Comparison of ENCODE assay signal across 8 mouse cellular contexts in the genomic region with DNA sequence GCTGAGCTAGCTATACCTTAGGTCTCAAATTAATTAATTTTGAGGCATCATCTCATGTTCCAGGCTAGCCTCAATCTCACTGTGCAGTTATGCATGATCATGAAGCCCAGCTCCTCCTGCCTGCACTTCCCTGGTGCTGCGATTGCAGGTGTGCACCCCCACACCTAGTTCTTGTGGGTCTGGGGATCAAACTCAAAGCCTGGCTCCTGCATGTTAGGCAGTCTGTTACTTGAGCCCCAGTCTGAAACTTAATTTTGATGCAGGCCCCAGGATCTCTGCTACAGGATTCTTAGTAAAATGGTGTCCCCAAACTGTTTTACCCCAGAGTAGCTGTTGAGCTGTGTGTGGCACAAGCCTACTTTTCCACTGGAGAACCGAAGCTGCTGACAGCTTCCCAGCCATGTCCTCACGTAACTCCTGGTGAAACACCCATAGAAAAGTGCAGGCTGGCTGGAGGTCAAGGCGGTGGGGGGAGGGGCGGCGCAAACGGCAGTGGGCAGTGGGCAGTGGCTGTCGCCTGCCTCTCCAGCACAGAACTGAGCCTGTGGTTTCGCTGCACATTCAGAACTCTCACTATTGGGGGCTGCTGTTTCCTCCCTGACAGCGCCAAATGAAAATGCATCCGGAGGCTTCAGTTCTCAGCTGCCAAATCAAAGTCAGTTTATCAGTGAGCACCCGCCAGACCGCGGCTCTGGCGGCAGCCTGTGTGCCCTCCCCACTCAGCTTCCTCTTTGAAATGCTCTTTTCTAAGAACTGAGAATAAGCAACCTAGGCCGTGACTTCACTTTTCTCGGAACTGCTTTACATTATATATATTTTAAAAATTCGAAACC. TPM values are rescaled to one million over a fixed set of nuclear protein-coding genes. Genes with fewer than 3 reads are reported as not detected.
DNase-seq lines count a peak whose midpoint lies in the region; ATAC-seq lines count a peak whose summit lies in the region.

No protein-coding gene starts in this region.

- peak overlapping the region; percentile 21 for H3K4me3 ChIP-seq in embryonic facial prominence, embryonic 13.5 days
- peak overlapping the region; percentile 29; the same call in 1 of the 2 replicates for H3K4me3 ChIP-seq in hindbrain, embryonic 10.5 days
- peak overlapping the region; percentile 21 for H3K4me3 ChIP-seq in limb, embryonic 15.5 days
- no peak overlapping the region for H3K4me3 ChIP-seq in midbrain, embryonic 15.5 days

- H3K9ac ChIP-seq in embryonic facial prominence, embryonic 13.5 days = peak overlapping the region; percentile 57
- no peak overlapping the region for H3K9ac ChIP-seq in limb, embryonic 15.5 days
- no peak overlapping the region for H3K9ac ChIP-seq in midbrain, embryonic 15.5 days

- ATAC-seq in embryonic facial prominence, embryonic 13.5 days (ENCODE audit: insufficient number of reproducible peaks, insufficient read depth, low FRiP score, low TSS enrichment, low read depth) = no peak
- no peak for ATAC-seq in limb, embryonic 15.5 days (ENCODE audit: insufficient number of reproducible peaks, low FRiP score, low TSS enrichment, low read depth)
- no peak for ATAC-seq in midbrain, embryonic 15.5 days (replicated peaks)

- H3K9me3 ChIP-seq in embryonic facial prominence, embryonic 13.5 days = no peaks in the 10 kb centered on the region
- H3K9me3 ChIP-seq in hindbrain, embryonic 10.5 days = no peaks in the 10 kb centered on the region
- H3K9me3 ChIP-seq in limb, embryonic 15.5 days = no peaks in the 10 kb centered on the region
- H3K9me3 ChIP-seq in midbrain, embryonic 15.5 days = no peaks in the 10 kb centered on the region

- H3K4me2 ChIP-seq in embryonic facial prominence, embryonic 13.5 days = peak overlapping the region; percentile 57
- peak overlapping the region; percentile 44 for H3K4me2 ChIP-seq in limb, embryonic 15.5 days
- H3K4me2 ChIP-seq in midbrain, embryonic 15.5 days = peak overlapping the region; percentile 35

- H3K27me3 ChIP-seq in embryonic facial prominence, embryonic 13.5 days = no peaks in the 10 kb centered on the region
- H3K27me3 ChIP-seq in hindbrain, embryonic 10.5 days (ENCODE audit: insufficient read depth, poor library complexity, severe bottlenecking) = no peaks in the 10 kb centered on the region
- no peaks in the 10 kb centered on the region for H3K27me3 ChIP-seq in limb, embryonic 15.5 days
- H3K27me3 ChIP-seq in midbrain, embryonic 15.5 days (replicated peaks) = no peaks in the 10 kb centered on the region

- peak overlapping the region; percentile 83 for H3K27ac ChIP-seq in embryonic facial prominence, embryonic 13.5 days
- H3K27ac ChIP-seq in hindbrain, embryonic 10.5 days = peak overlapping the region; percentile 50
- peak overlapping the region; percentile 89 for H3K27ac ChIP-seq in limb, embryonic 15.5 days
- no peak overlapping the region for H3K27ac ChIP-seq in midbrain, embryonic 15.5 days

- peak; percentile 96 for DNase-seq in heart, adult 11 months
- DNase-seq in heart, adult 8-10 months (ENCODE audit: low spot score) = no peak
- DNase-seq in hindbrain, embryonic 10.5 days (ENCODE audit: low spot score) = peak; percentile 58
- DNase-seq in thymus, adult 18-20 months = peak; percentile 69 to 83
- no peak for DNase-seq in cerebellum, adult 8-10 months

- 15% methylated on average over 18 of the region's 18 CpGs for WGBS in embryonic facial prominence, embryonic 13.5 days
- WGBS in hindbrain, embryonic 10.5 days = 29% methylated on average over 18 of the region's 18 CpGs
- 15% methylated on average over 18 of the region's 18 CpGs for WGBS in limb, embryonic 15.5 days
- 24% methylated on average over 18 of the region's 18 CpGs for WGBS in midbrain, embryonic 15.5 days

- H3K4me1 ChIP-seq in embryonic facial prominence, embryonic 13.5 days = peaks cover 51% of the 10 kb centered on the region
- peaks cover 27% of the 10 kb centered on the region for H3K4me1 ChIP-seq in hindbrain, embryonic 10.5 days (replicated peaks)
- peaks cover 54% of the 10 kb centered on the region for H3K4me1 ChIP-seq in limb, embryonic 15.5 days
- H3K4me1 ChIP-seq in midbrain, embryonic 15.5 days = peaks cover 10% of the 10 kb centered on the region

- H3K36me3 ChIP-seq in embryonic facial prominence, embryonic 13.5 days = no peaks in the 10 kb centered on the region
- peaks cover 28% of the 10 kb centered on the region for H3K36me3 ChIP-seq in hindbrain, embryonic 10.5 days
- H3K36me3 ChIP-seq in limb, embryonic 15.5 days = no peaks in the 10 kb centered on the region
- H3K36me3 ChIP-seq in midbrain, embryonic 15.5 days (replicated peaks) = no peaks in the 10 kb centered on the region

RNA-seq across cellular contexts. Expression of gene Rmi2, which starts 8.8 kb away (rescaled TPM):
- total RNA-seq in heart, adult 8-10 months (2022) = under 1 TPM; 0.29 to 0.41 (median 0.32) TPM
- polyA plus RNA-seq in embryonic facial prominence, embryonic 13.5 days (2015; fragmentation: Nextera tagmentation; extraction: Ambion mirVana) = 3.5 and 3.9 TPM in 2 replicates
- polyA plus RNA-seq in hindbrain, embryonic 10.5 days (2016; fragmentation: Nextera tagmentation; extraction: Ambion mirVana) = 2.5 and 4.7 TPM in 2 replicates
- polyA plus RNA-seq in limb, embryonic 15.5 days (2015; fragmentation: Nextera tagmentation; extraction: Ambion mirVana) = 2.8 and 3.0 TPM in 2 replicates
- polyA plus RNA-seq in midbrain, embryonic 15.5 days (2015; fragmentation: Nextera tagmentation; extraction: Ambion mirVana) = 0.31 and 0.46 TPM in 2 replicates

RNA-seq across cellular contexts. Expression of gene Gm11172, which starts 31.0 kb away (rescaled TPM):
- not detected for total RNA-seq in heart, adult 8-10 months (2022)
- not detected in 2 replicates for polyA plus RNA-seq in embryonic facial prominence, embryonic 13.5 days (2015; fragmentation: Nextera tagmentation; extraction: Ambion mirVana)
- not detected in 2 replicates for polyA plus RNA-seq in hindbrain, embryonic 10.5 days (2016; fragmentation: Nextera tagmentation; extraction: Ambion mirVana)
- not detected in 2 replicates for polyA plus RNA-seq in limb, embryonic 15.5 days (2015; fragmentation: Nextera tagmentation; extraction: Ambion mirVana)
- not detected in 2 replicates for polyA plus RNA-seq in midbrain, embryonic 15.5 days (2015; fragmentation: Nextera tagmentation; extraction: Ambion mirVana)

RNA-seq across cellular contexts. Expression of gene Prm1, which starts 38.1 kb away (rescaled TPM):
- total RNA-seq in heart, adult 8-10 months (2022) = not detected
- not detected in 2 replicates for polyA plus RNA-seq in embryonic facial prominence, embryonic 13.5 days (2015; fragmentation: Nextera tagmentation; extraction: Ambion mirVana)
- polyA plus RNA-seq in hindbrain, embryonic 10.5 days (2016; fragmentation: Nextera tagmentation; extraction: Ambion mirVana) = not detected in 2 replicates
- polyA plus RNA-seq in limb, embryonic 15.5 days (2015; fragmentation: Nextera tagmentation; extraction: Ambion mirVana) = 0.50 TPM in 1 of 2 replicates, not detected in the other
- polyA plus RNA-seq in midbrain, embryonic 15.5 days (2015; fragmentation: Nextera tagmentation; extraction: Ambion mirVana) = 0.41 and 0.42 TPM in 2 replicates

RNA-seq across cellular contexts. Expression of gene Prm2, which starts 47.8 kb away (rescaled TPM):
- not detected for total RNA-seq in heart, adult 8-10 months (2022)
- not detected in 2 replicates for polyA plus RNA-seq in embryonic facial prominence, embryonic 13.5 days (2015; fragmentation: Nextera tagmentation; extraction: Ambion mirVana)
- not detected in 2 replicates for polyA plus RNA-seq in hindbrain, embryonic 10.5 days (2016; fragmentation: Nextera tagmentation; extraction: Ambion mirVana)
- not detected in 2 replicates for polyA plus RNA-seq in limb, embryonic 15.5 days (2015; fragmentation: Nextera tagmentation; extraction: Ambion mirVana)
- not detected in 2 replicates for polyA plus RNA-seq in midbrain, embryonic 15.5 days (2015; fragmentation: Nextera tagmentation; extraction: Ambion mirVana)

RNA-seq across cellular contexts. Expression of gene Prm3, which starts 53.0 kb away (rescaled TPM):
- total RNA-seq in heart, adult 8-10 months (2022) = not detected
- polyA plus RNA-seq in embryonic facial prominence, embryonic 13.5 days (2015; fragmentation: Nextera tagmentation; extraction: Ambion mirVana) = not detected in 2 replicates
- polyA plus RNA-seq in hindbrain, embryonic 10.5 days (2016; fragmentation: Nextera tagmentation; extraction: Ambion mirVana) = not detected in 2 replicates
- polyA plus RNA-seq in limb, embryonic 15.5 days (2015; fragmentation: Nextera tagmentation; extraction: Ambion mirVana) = not detected in 2 replicates
- polyA plus RNA-seq in midbrain, embryonic 15.5 days (2015; fragmentation: Nextera tagmentation; extraction: Ambion mirVana) = not detected in 2 replicates

Comparison
In these comparisons a context has a peak if more than half of its experiments do, and no peak if none do; other contexts are left out.
1. DNase-seq: peak in heart, adult 11 months (single experiment), hindbrain, embryonic 10.5 days (single experiment) and thymus, adult 18-20 months (2 of 2); none in heart, adult 8-10 months (single experiment) and cerebellum, adult 8-10 months (single experiment).
2. Peak in every context shown above with its lines, with median percentiles within 50 percentile points of each other: H3K4me2 ChIP-seq.